Mouse (Mus musculus): ENCODE results near the gene Prkcb. TPM values are rescaled to one million over a fixed set of nuclear protein-coding genes. Genes with fewer than 3 reads are reported as not detected.

Gene Prkcb
- polyA plus RNA-seq, 1 experiment from 2014 or later: 170 TPM

DNA sequence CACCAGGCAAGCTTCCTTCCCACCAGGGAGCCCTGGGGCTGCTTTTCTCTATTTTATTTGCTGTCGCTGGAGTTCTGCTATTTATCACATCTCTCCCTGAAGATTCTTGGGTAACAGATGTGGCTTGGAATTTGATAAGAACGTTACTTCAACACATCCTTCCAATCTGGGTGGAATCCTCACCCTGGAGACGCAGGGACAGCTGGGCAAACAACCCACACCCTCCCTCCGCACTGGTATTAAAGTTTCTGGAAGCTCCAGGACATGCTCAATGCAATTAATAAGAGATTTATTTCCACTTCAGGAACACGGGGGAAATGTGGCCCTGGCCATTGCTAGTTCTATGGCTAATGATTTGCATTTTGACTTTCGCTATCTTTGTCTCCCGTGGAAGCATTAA lies 277.5 kb downstream of the Prkcb start:
- H3K4me3 ChIP-seq (ENCODE audit: low read depth, low read length): no peak overlapping the region
- no peaks in the 10 kb centered on the region for H3K4me1 ChIP-seq (ENCODE audit: control insufficient read depth, insufficient read depth, low read length)
- no peak for ATAC-seq (ENCODE audit: low read depth)
- H3K27me3 ChIP-seq (ENCODE audit: control insufficient read depth, insufficient read depth, low read length): no peaks in the 10 kb centered on the region
- no peak overlapping the region for H3K4me2 ChIP-seq (ENCODE audit: low read depth, low read length)
- WGBS: 41% methylated on average over 7 of the region's 7 CpGs
- no peaks in the 10 kb centered on the region for H3K36me3 ChIP-seq (ENCODE audit: control insufficient read depth, insufficient read depth, low read length)
- H3K9ac ChIP-seq (replicated peaks; ENCODE audit: low read depth, low read length): no peak overlapping the region
- H3K9me3 ChIP-seq (ENCODE audit: control insufficient read depth, low read length): no peaks in the 10 kb centered on the region
- no peak overlapping the region for H3K27ac ChIP-seq (ENCODE audit: low read depth, low read length)

DNA sequence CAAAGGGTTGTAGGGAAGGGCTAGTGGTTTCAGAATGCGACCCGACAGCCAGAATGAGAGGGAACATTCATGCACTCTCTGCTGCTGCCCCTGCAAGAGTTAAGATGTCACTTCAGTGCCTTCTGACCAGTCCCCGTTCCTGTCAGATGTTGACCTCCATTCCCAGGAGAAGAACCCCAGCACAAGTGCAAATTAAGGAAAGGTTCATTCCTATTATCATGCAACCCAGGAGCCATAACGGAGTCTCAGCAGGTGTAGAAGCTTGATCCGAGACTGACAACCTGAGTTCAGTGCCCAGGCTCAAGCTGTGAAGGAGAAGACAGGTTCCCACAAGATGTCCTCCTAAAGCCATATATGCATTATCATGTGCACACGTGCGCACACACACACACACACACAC lies 280.2 kb downstream of the Prkcb start:
- no peaks in the 10 kb centered on the region for H3K27me3 ChIP-seq (ENCODE audit: control insufficient read depth, insufficient read depth, low read length)
- H3K27ac ChIP-seq (ENCODE audit: low read depth, low read length): no peak overlapping the region
- H3K4me1 ChIP-seq (ENCODE audit: control insufficient read depth, insufficient read depth, low read length): no peaks in the 10 kb centered on the region
- H3K9me3 ChIP-seq (ENCODE audit: control insufficient read depth, low read length): no peaks in the 10 kb centered on the region
- WGBS: 82% methylated on average over 7 of the region's 7 CpGs
- H3K4me2 ChIP-seq (ENCODE audit: low read depth, low read length): no peak overlapping the region
- H3K4me3 ChIP-seq (ENCODE audit: low read depth, low read length): no peak overlapping the region
- no peak for ATAC-seq (ENCODE audit: low read depth)
- no peak overlapping the region for H3K9ac ChIP-seq (replicated peaks; ENCODE audit: low read depth, low read length)
- no peaks in the 10 kb centered on the region for H3K36me3 ChIP-seq (ENCODE audit: control insufficient read depth, insufficient read depth, low read length)

DNA sequence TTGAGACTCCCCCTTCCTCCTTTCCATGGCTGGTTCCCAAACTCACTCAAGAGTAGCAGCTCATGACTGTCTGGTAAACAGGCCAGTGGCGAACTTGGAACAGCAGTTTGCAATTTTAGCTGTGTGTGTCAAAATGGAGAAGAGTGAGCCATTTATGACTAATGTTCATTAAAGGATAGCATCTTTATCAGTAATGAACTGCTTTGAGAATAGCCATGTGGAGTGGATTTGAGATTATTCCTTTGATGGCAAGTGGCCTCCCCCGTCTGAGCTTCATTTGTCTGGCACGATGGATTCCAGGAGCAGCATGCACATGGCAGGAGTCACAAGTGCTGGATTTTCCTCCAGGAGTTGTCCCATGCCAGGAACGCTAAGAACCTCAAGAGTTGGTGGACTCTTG lies 281.9 kb downstream of the Prkcb start:
- H3K9me3 ChIP-seq (ENCODE audit: control insufficient read depth, low read length): no peaks in the 10 kb centered on the region
- no peak for ATAC-seq (ENCODE audit: low read depth)
- no peaks in the 10 kb centered on the region for H3K27me3 ChIP-seq (ENCODE audit: control insufficient read depth, insufficient read depth, low read length)
- H3K36me3 ChIP-seq (ENCODE audit: control insufficient read depth, insufficient read depth, low read length): no peaks in the 10 kb centered on the region
- H3K9ac ChIP-seq (replicated peaks; ENCODE audit: low read depth, low read length): no peak overlapping the region
- H3K4me1 ChIP-seq (ENCODE audit: control insufficient read depth, insufficient read depth, low read length): no peaks in the 10 kb centered on the region
- WGBS: 84% methylated on average over 4 of the region's 4 CpGs
- H3K27ac ChIP-seq (ENCODE audit: low read depth, low read length): no peak overlapping the region
- H3K4me2 ChIP-seq (ENCODE audit: low read depth, low read length): no peak overlapping the region
- H3K4me3 ChIP-seq (ENCODE audit: low read depth, low read length): no peak overlapping the region

DNA sequence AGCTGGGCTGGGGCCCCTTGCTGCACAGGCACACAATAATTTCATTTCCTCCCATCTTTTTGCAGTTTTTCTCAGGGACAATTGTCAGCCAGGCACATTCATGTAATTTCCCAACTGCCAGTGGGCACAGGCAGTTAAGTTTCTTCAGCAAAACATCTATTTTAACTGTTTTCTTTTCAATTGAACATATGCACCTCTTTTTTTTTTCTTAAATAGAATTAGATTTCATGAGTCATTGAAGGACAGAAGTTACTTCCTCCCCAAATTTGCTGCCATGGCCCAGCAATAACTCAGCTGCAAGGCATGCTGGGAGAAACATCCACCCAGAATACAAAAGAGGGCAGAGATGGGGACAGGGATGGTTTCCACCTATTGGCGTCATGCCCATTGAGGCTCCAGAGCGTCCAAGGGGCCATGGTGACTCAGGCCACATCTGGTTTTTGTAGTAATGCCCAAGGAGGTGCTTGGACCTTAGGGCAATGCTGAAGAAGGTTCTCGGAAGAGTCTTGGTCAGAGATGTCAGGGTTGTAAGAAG lies 284.6 kb downstream of the Prkcb start:
- no peak overlapping the region for H3K27ac ChIP-seq (ENCODE audit: low read depth, low read length)
- H3K4me1 ChIP-seq (ENCODE audit: control insufficient read depth, insufficient read depth, low read length): no peaks in the 10 kb centered on the region
- no peak overlapping the region for H3K9ac ChIP-seq (replicated peaks; ENCODE audit: low read depth, low read length)
- H3K4me3 ChIP-seq (ENCODE audit: low read depth, low read length): no peak overlapping the region
- H3K9me3 ChIP-seq (ENCODE audit: control insufficient read depth, low read length): no peaks in the 10 kb centered on the region
- WGBS: 83% methylated on average over 3 of the region's 3 CpGs
- no peak for ATAC-seq (ENCODE audit: low read depth)
- H3K36me3 ChIP-seq (ENCODE audit: control insufficient read depth, insufficient read depth, low read length): no peaks in the 10 kb centered on the region
- no peak overlapping the region for H3K4me2 ChIP-seq (ENCODE audit: low read depth, low read length)
- no peaks in the 10 kb centered on the region for H3K27me3 ChIP-seq (ENCODE audit: control insufficient read depth, insufficient read depth, low read length)

DNA sequence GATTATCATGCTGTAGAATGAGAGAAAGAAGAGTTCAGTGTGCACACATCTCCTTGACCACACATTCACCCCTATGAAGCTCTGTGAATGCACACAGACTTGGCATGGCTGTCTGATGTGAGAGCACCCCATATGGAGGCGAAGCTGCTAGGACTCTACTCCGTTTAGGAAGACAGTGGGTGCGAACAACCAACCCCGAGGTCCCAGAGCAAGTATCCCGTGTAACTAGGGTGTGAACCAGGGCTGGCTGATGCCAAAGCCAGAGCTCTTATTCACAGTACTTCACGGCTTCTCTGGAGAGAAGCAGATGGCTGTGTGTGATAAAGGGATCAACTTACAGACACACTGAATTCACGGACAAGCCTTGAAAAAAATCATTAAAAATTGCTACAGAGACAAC lies 285.9 kb downstream of the Prkcb start:
- H3K36me3 ChIP-seq (ENCODE audit: control insufficient read depth, insufficient read depth, low read length): no peaks in the 10 kb centered on the region
- H3K4me2 ChIP-seq (ENCODE audit: low read depth, low read length): no peak overlapping the region
- no peak overlapping the region for H3K27ac ChIP-seq (ENCODE audit: low read depth, low read length)
- no peak overlapping the region for H3K9ac ChIP-seq (replicated peaks; ENCODE audit: low read depth, low read length)
- H3K27me3 ChIP-seq (ENCODE audit: control insufficient read depth, insufficient read depth, low read length): no peaks in the 10 kb centered on the region
- H3K4me1 ChIP-seq (ENCODE audit: control insufficient read depth, insufficient read depth, low read length): no peaks in the 10 kb centered on the region
- no peaks in the 10 kb centered on the region for H3K9me3 ChIP-seq (ENCODE audit: control insufficient read depth, low read length)
- H3K4me3 ChIP-seq (ENCODE audit: low read depth, low read length): no peak overlapping the region
- ATAC-seq (ENCODE audit: low read depth): no peak
- 86% methylated on average over 7 of the region's 7 CpGs for WGBS

DNA sequence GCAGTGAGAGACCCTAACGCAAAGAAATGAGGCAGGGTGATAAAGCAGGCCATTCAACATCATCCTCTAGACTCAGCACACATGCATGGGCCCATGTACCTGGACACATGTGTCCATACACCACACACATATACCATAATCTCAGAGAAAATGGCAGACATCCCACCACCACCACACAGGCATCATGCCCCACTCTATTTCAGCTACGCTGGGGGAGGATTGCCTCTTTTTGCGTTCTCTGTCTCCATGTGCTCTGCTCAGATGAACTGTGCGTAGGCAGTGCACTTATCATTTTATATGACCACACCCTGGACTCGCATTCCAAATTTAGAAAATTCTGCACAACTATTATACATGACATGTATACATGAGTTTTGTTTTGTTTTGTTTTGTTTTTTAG lies 286.5 kb downstream of the Prkcb start:
- Histone ChIP-seq H3K4me3 (ENCODE audit: low read depth, low read length) (no peak overlapping the region), H3K9me3 (ENCODE audit: control insufficient read depth, low read length) (no peaks in the 10 kb centered on the region), H3K4me1 (ENCODE audit: control insufficient read depth, insufficient read depth, low read length) (no peaks in the 10 kb centered on the region), H3K4me2 (ENCODE audit: low read depth, low read length) (no peak overlapping the region), H3K27me3 (ENCODE audit: control insufficient read depth, insufficient read depth, low read length) (no peaks in the 10 kb centered on the region), H3K36me3 (ENCODE audit: control insufficient read depth, insufficient read depth, low read length) (no peaks in the 10 kb centered on the region), H3K27ac (ENCODE audit: low read depth, low read length) (no peak overlapping the region), H3K9ac (replicated peaks; ENCODE audit: low read depth, low read length) (no peak overlapping the region)
- no peak for ATAC-seq (ENCODE audit: low read depth)
- WGBS: 91% methylated on average over 5 of the region's 5 CpGs

DNA sequence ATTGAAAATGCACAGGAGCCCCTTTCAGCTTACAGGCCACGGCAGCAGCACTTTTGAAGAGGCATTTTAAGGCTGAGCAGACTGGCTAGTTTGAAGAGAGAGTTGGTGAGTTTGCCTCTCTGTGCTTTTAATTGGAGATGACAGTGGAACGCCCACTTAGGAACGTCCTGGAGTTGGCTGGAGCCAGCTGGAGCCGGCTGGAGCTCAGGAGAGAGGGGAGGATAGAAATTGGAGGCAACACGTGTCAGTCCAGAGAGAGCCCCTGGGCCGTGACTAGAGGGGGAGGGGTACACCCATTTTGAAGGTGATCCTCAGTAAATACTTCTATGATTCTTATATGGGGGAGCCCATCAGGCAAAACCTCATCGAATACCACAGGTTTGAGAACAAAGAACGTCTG lies 287.0 kb downstream of the Prkcb start:
- Histone ChIP-seq H3K4me3 (ENCODE audit: low read depth, low read length) (no peak overlapping the region), H3K9ac (replicated peaks; ENCODE audit: low read depth, low read length) (no peak overlapping the region), H3K27ac (ENCODE audit: low read depth, low read length) (no peak overlapping the region), H3K9me3 (ENCODE audit: control insufficient read depth, low read length) (no peaks in the 10 kb centered on the region), H3K27me3 (ENCODE audit: control insufficient read depth, insufficient read depth, low read length) (no peaks in the 10 kb centered on the region), H3K4me2 (ENCODE audit: low read depth, low read length) (no peak overlapping the region), H3K4me1 (ENCODE audit: control insufficient read depth, insufficient read depth, low read length) (no peaks in the 10 kb centered on the region), H3K36me3 (ENCODE audit: control insufficient read depth, insufficient read depth, low read length) (no peaks in the 10 kb centered on the region)
- ATAC-seq (ENCODE audit: low read depth): no peak
- WGBS: 56% methylated on average over 8 of the region's 8 CpGs

DNA sequence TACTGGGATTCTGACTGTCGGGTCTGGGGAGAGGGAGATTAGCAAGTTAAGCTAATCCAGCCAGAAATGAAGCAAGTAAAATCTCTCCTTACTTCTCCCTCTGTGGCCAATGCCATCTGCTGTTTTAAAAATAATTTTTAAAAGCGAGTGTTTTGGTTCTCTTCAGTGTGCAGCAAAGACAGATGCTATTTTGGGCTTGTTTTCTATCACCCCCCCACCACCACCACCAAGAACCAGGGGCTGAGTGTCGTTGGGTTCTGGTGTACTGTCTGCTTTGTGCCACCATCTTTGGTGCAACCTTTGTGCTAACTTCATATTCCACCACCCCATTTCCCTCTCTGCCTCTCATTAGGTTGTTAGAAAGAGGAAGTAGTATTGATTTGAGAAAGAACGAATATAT lies 289.0 kb downstream of the Prkcb start:
- ATAC-seq (ENCODE audit: low read depth): no peak
- no peak overlapping the region for H3K4me2 ChIP-seq (ENCODE audit: low read depth, low read length)
- H3K9me3 ChIP-seq (ENCODE audit: control insufficient read depth, low read length): no peaks in the 10 kb centered on the region
- H3K4me1 ChIP-seq (ENCODE audit: control insufficient read depth, insufficient read depth, low read length): no peaks in the 10 kb centered on the region
- no peaks in the 10 kb centered on the region for H3K27me3 ChIP-seq (ENCODE audit: control insufficient read depth, insufficient read depth, low read length)
- no peak overlapping the region for H3K27ac ChIP-seq (ENCODE audit: low read depth, low read length)
- 92% methylated on average over 4 of the region's 4 CpGs for WGBS
- H3K4me3 ChIP-seq (ENCODE audit: low read depth, low read length): no peak overlapping the region
- no peaks in the 10 kb centered on the region for H3K36me3 ChIP-seq (ENCODE audit: control insufficient read depth, insufficient read depth, low read length)
- H3K9ac ChIP-seq (replicated peaks; ENCODE audit: low read depth, low read length): no peak overlapping the region

DNA sequence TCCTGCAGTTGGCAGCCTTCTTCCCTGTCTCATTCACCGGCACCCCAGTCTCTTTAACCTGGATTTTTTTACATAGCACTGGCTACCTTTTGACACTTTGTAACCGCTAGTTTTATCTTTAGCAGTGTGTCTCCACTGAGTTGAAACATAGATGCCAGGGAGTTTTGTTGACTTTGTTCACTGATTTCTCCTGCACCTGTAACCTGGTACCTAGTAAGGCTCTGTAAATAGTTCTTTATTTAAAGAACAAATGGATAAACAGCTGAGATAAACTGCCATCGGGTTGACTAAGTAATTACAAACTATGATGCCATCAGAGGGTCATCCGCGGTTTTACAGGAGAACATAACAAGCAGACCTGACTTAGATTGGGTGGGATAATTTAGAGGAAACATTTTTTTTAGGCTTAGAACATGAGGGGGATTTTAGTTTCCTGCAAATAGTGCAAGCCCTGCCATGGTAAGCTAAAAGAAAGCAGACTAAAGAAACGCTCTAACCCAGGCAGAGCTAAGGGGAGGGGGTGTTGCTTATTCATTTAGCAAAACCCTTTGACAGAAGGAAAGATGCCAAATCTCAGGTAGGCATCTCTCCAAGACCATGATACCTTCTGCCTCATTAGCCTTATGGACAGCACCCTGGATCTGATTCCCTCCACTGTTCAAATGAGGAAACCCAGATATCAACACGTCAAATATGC lies 291.1 kb downstream of the Prkcb start:
- 91% methylated on average over 7 of the region's 7 CpGs for WGBS
- H3K9me3 ChIP-seq (ENCODE audit: control insufficient read depth, low read length): no peaks in the 10 kb centered on the region
- no peak overlapping the region for H3K27ac ChIP-seq (ENCODE audit: low read depth, low read length)
- H3K36me3 ChIP-seq (ENCODE audit: control insufficient read depth, insufficient read depth, low read length): no peaks in the 10 kb centered on the region
- no peak overlapping the region for H3K9ac ChIP-seq (replicated peaks; ENCODE audit: low read depth, low read length)
- no peak for ATAC-seq (ENCODE audit: low read depth)
- H3K4me1 ChIP-seq (ENCODE audit: control insufficient read depth, insufficient read depth, low read length): no peaks in the 10 kb centered on the region
- no peak overlapping the region for H3K4me2 ChIP-seq (ENCODE audit: low read depth, low read length)
- H3K4me3 ChIP-seq (ENCODE audit: low read depth, low read length): no peak overlapping the region
- H3K27me3 ChIP-seq (ENCODE audit: control insufficient read depth, insufficient read depth, low read length): no peaks in the 10 kb centered on the region
